ENCODE assay signal across 26 mouse cellular contexts in genomic region chr14:60811547-60811946, GRCm38 (mm10). TPM values are rescaled to one million over a fixed set of nuclear protein-coding genes. Genes with fewer than 3 reads are reported as not detected.
"Had no signal": no experiment of that assay in that cellular context is flagged by ENCODE, and none has a peak within 500 bp of the region (broad histone marks: within the 10 kb centered on the region; RNA-seq: fewer than 3 reads in every experiment).

No protein-coding gene starts in this region.

- H3K9ac ChIP-seq: forebrain, postnatal 0 days; hindbrain, embryonic 13.5 days; hindbrain, embryonic 15.5 days; kidney, embryonic 15.5 days; limb, embryonic 13.5 days; limb, embryonic 15.5 days; liver, embryonic 12.5 days; liver, embryonic 14.5 days had no signal

- H3K27ac ChIP-seq: hindbrain, embryonic 13.5 days; hindbrain, embryonic 15.5 days; hindbrain, postnatal 0 days; kidney, embryonic 15.5 days; kidney, postnatal 0 days; limb, embryonic 13.5 days; limb, embryonic 15.5 days; liver, embryonic 12.5 days; liver, embryonic 14.5 days had no signal

- H3K4me2 ChIP-seq: hindbrain, embryonic 13.5 days; hindbrain, embryonic 15.5 days; kidney, embryonic 15.5 days; limb, embryonic 13.5 days; limb, embryonic 15.5 days; liver, embryonic 12.5 days had no signal

- H3K27me3 ChIP-seq: hindbrain, embryonic 13.5 days; hindbrain, embryonic 15.5 days; kidney, embryonic 15.5 days; limb, embryonic 13.5 days; limb, embryonic 15.5 days; liver, embryonic 12.5 days had no signal

- H3K9me3 ChIP-seq: hindbrain, embryonic 13.5 days; hindbrain, embryonic 15.5 days; kidney, embryonic 15.5 days; limb, embryonic 13.5 days; limb, embryonic 15.5 days; liver, embryonic 12.5 days had no signal

- H3K4me3 ChIP-seq: hindbrain, embryonic 13.5 days; hindbrain, embryonic 15.5 days; kidney, embryonic 15.5 days; limb, embryonic 13.5 days; limb, embryonic 15.5 days; liver, embryonic 12.5 days had no signal

- DNase-seq: forebrain, postnatal 0 days; gastrocnemius, postnatal 14 days; gastrocnemius, postnatal 36 days; heart, adult 18-20 months; heart, postnatal 36 days; kidney, adult 11 months; kidney, adult 2 months; kidney, adult 9 months; kidney, postnatal 14 days; kidney, postnatal 36 days; layer of hippocampus, adult 9-11 months; layer of hippocampus, postnatal 36 days; left cerebral cortex, postnatal 4 days had no signal

- H3K4me1 ChIP-seq: hindbrain, embryonic 13.5 days; hindbrain, embryonic 15.5 days had no signal

- ATAC-seq: forebrain, postnatal 0 days; hindbrain, postnatal 0 days; intestine, embryonic 16.5 days; liver, embryonic 12.5 days had no signal

RNA-seq across cellular contexts. Expression of gene C1qtnf9, which starts 43.6 kb away (rescaled TPM):
- total RNA-seq: forebrain, postnatal 0 days; hematopoietic stem cell, adult 5-6 weeks; hindbrain, postnatal 0 days; left cerebral cortex, postnatal 10 days had no signal
- polyA plus RNA-seq: forebrain, postnatal 0 days; hindbrain, embryonic 11.5 days had no signal
